Mouse (Mus musculus): ENCODE measurements around the gene Nus1.

The Nus1 gene

GRCm38 (mm10) chr10:52417998-52418860 lies 882 bp downstream of the Nus1 start:
- no peak for DNase-seq

DNA sequence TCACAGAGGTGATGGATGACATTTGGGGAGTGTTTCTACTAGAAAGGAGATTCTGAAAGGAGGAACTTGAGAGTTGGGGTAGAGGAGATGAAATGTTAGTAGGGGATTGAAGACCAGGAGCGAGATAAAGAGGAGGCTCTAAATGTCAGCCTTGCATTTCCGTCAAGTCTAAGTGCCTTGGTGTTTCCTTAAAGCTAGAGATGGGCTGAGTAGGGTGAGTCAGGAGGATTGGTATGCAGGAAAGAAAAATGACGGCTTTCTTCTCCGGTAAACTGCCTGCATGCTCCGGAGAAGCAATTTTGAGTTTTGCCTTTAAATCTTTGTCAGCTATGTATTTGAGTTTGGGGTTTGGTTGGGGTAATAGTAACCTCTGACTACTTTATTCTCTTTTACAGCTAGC lies 1.6 kb downstream of the Nus1 start:
- no peak for DNase-seq

- DNase-seq, result no peak
Measured at GRCm38 (mm10) chr10:52419402-52419801, 2.1 kb downstream of the Nus1 start.

DNA sequence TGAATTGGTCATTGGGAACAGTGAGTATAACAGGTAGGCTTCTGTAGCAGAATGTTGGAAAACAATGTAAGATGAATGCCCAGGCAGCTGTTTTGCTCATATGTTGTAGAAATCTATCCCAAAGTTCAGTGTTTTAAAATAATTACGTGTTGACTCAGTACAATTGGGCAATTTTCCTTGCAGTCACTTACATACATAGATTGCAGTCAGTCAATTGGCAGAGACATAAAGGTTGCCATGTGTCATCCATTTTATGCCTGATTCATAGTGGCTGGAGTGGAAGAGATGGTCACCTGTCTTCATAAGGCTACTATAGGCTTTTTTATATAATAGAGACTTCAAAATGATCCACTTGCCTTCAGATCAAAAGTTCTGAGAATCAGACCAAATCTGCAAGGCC lies 3.2 kb downstream of the Nus1 start:
- DNase-seq, result no peak

DNA sequence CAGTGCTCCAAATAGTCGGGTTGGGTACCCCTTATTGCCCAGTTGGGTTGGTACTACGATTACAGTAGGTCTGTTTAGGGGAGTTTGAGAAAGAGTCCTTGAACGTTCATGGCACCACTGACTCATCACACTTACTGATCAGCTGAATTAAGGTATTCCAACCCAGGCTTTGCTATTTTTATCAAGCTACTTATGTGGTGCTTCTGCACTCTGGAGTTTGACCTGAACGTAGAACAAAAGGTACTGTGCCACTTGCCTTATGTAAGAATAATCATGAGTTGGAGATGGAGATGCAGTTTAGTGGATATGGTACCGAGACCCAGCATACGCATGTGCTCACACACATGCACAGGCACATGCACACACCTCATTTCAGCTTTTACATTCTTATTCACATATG lies 4.4 kb downstream of the Nus1 start:
- no peak for DNase-seq

- no peak for DNase-seq
Measured at GRCm38 (mm10) chr10:52423097-52423496, 5.8 kb downstream of the Nus1 start.

- DNase-seq, result no peak
Measured at GRCm38 (mm10) chr10:52426314-52426980, 9.1 kb downstream of the Nus1 start.

DNA sequence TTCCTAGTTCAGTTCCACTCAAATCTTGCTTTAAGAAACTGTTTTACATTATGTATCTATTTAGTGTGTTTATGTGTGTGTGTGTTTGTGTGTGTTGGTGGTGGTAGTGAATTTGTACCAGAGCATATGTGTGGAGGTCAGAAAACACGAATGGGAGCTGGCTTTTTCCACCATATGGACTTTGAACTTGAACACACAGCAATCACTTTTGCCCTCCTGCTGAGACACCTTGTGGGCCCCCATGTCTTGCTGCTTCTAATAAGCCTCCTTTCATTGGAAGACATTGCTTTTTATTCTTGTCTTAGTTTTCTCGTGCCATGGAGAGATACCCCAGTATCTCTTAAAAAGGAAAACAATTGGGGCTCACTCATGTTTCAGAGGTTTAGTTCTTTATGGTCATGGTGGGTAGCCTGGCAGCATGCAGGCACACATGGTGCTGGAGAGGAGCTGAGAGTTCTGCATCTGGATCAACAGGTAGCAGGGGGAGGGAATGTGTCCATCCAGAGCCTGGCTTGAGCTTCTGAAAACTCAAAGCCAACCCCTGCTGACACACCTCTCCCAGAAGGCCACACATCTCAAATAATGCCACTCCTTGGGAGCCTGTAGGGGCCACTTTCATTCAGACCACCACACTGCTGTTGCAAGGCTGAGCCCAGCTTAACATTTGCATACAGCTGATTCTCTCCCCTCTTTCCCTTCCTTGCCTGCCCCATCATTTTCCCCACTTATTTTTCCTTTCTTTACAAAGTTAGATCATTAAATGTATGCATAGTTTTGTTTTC lies 10.5 kb downstream of the Nus1 start:
- no peak for DNase-seq

DNA sequence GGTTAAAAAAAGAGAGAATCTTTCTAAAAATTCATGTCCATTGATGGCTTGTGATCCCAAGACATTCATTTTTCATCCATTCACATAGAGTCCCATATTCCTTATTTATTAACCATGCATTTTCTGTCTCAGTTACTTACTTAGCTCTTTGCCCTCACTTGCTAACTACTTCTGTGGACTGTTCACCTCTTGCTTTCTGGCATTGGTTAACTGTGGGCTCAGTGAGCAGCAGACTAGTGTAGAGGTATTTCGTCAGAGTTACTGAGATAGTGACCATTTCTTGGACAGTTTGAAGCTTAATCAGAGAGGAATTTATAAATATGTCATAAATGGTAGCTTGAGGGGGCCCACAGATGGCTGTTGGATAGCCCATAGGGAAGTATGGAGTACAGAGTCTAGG lies 13.6 kb downstream of the Nus1 start:
- DNase-seq, result no peak

- DNase-seq, result no peak
Measured at GRCm38 (mm10) chr10:52434836-52435235, 17.5 kb downstream of the Nus1 start.

- DNase-seq, result no peak
Measured at GRCm38 (mm10) chr10:52460614-52461013, 43.3 kb downstream of the Nus1 start.

DNA sequence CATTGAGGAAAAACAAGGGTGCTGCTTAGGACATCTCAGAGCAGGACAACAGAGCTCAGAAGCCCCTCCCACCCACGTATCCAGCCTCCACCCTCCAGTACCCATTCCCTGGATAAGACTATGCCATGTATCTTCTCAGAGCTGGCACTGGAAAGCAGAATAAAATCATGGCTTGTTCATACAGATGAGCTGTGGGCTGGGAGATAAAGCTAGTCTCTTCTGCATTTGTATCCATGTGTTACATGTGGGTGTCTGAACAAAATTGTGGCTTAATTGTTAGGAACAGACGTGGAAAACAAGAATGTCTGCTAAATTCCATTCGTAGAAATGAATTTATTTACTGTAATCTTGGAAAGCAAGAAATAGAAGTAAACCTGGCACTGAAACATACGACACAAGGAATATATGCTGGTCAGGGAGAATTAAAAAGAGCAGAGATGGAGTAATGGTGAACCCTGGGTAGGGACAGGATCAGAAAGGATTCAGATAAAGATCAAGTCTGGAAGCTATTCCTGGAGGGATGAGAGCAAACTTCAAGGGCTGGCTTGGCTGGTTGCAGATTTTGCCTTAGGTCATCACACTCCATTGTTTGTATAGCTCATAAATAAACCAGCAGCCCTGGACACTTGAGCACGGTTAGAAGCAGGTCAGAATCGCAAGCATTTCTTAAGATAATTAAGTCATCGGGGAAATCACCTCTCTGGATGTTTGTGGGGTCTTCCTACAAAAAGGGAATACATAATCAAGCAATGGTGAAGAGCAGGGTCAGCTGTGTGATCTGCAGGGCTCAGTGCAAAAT lies 46.8 kb downstream of the Nus1 start:
- DNase-seq, result no peak

- no peak for DNase-seq
Measured at GRCm38 (mm10) chr10:52471520-52471919, 54.2 kb downstream of the Nus1 start.

Data from right cerebral cortex, postnatal 14 days (tissue).